Mouse (Mus musculus): ENCODE measurements around the gene Prdm13. TPM values are rescaled to one million over a fixed set of nuclear protein-coding genes. Genes with fewer than 3 reads are reported as not detected.

Gene Prdm13
- total RNA-seq, 2 experiments from 2014 or later: not detected

DNA sequence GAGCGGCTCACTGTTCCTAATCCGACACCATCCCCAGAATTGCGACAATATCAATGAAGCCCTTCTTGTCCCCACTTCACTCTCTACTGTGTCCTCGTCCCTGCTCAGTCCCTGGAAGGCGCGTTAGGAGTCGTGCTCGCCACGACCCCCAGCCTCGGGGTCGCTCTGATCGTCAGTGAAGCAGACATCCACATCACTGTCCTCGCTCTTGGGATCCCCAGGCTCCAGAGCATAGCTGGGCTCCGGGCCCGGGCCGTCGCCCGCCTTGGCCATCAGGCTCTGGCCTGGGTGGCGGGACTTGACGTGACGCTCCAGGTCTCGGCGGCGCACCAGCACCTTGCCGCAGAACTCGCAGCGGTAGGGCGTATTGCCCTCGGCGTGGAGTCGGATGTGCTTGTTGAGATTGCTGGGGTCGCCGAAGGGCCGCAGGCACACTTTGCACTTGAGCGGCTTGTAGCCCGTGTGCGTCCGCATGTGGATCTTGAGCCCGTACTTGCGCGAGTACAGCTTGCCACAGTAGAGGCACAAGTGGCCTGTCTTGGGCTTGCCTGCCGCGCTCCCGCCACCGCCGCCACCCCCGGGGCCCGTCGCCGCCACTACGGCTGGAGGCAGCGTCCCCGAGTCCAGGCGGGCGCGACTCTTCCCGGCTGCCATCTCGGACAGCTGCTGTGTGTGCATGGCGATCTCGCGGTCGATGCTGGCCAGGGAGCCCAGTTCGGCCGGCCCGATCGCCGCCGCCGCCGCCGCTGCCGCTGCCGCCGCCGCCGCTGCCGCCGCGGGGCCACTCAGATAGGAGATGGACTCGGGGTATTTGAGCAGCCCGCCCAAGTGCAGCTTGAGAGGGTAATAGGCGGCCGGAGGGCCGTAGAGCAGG lies 7.4 kb downstream of the Prdm13 start:
- no peak for ATAC-seq (ENCODE audit: poor library complexity, severe bottlenecking)

DNA sequence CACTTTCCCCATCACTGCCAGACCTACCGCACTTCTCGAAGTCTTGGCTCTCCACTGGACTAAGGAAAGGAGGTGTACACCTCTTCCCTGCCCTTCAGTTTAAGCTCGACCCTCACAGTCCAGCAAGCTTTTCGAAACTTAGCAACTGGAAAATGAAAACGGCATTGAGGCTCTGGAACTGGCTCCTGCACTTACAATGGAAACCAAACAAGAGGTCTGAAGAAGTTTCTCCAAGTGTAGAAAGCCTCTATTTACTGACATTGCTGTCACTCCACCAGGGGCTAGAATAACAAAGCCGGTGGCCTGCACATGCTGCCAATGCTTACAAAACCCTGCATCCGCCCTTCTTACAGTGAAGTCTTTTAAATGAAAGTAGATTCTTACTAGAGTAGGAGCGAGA lies 11.1 kb downstream of the Prdm13 start:
- no peak for ATAC-seq (ENCODE audit: poor library complexity, severe bottlenecking)

DNA sequence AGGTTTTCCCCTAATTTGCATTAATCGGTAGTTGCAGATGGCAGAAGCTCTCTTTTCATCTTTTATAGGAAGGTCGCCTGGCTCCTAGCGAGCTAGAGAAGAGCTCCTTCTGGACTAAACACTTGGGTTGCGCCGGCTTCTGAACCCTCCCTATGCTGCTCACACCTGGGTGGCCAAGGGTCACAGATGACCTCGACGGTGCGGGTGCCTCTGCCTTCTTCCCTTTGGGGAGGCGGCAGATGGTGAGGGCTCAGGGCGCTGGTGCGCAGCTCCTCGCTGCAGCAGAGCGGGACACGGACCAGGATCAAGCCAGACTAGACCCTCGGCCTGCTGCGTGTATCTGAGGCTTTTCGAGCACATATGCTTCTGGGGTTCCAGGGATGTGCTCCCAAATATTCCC lies 11.7 kb downstream of the Prdm13 start:
- no peak for ATAC-seq (ENCODE audit: poor library complexity, severe bottlenecking)

DNA sequence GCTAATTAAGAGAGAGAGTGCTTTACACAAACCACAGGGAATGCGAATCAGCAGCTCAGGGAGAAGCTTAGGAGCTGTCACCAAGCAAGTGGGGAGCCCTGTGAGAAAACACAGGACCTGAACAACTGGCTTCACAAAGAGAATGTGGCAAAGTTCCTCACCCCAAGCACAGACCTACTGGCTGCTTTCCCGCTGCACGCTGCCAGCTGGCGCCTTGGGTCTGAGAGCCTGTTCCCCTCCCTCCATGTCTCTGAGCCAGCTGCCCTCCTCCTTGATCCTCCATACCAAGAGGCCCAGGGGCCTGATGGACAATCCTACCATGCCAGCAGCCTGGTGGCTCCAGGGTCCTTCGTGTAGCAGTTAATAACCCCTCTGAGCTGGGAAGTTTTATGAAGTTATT lies 19.8 kb downstream of the Prdm13 start:
- ATAC-seq (ENCODE audit: poor library complexity, severe bottlenecking): no peak

DNA sequence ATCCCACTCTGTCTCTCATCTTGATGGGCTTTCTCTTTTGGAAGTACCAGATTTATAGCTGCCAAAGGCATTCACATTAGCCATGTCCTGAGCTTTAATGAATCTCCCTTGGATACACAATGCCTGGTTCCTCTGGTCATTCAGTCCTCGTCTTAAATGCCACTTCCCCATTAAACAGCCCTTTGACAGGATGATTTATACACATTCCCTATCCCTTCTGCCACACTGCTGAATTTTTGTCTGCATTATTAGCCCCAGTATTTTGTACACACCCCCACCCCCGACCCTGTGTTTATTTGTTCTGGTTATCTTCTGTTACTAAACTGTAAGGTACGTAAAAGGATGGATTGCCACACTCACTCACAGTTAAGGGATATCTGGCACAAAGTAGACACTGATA lies 27.6 kb downstream of the Prdm13 start:
- ATAC-seq (ENCODE audit: poor library complexity, severe bottlenecking): no peak

DNA sequence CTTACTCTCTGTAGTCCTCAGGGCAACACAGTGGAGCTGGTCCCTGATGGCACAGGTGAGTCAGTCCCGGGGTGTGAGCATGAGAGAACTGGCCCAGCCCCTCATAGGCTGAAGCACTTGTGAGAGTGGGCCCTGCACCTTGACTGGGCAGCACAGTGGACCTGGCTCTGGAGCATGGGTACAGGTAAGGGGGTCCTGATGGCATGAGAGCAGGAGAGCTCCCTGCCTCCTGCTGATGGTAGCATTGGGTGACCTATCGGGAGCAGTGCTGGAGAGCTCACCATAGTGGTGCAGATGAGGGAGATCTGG lies 56.5 kb downstream of the Prdm13 start:
- no peak for ATAC-seq (ENCODE audit: poor library complexity, severe bottlenecking)

DNA sequence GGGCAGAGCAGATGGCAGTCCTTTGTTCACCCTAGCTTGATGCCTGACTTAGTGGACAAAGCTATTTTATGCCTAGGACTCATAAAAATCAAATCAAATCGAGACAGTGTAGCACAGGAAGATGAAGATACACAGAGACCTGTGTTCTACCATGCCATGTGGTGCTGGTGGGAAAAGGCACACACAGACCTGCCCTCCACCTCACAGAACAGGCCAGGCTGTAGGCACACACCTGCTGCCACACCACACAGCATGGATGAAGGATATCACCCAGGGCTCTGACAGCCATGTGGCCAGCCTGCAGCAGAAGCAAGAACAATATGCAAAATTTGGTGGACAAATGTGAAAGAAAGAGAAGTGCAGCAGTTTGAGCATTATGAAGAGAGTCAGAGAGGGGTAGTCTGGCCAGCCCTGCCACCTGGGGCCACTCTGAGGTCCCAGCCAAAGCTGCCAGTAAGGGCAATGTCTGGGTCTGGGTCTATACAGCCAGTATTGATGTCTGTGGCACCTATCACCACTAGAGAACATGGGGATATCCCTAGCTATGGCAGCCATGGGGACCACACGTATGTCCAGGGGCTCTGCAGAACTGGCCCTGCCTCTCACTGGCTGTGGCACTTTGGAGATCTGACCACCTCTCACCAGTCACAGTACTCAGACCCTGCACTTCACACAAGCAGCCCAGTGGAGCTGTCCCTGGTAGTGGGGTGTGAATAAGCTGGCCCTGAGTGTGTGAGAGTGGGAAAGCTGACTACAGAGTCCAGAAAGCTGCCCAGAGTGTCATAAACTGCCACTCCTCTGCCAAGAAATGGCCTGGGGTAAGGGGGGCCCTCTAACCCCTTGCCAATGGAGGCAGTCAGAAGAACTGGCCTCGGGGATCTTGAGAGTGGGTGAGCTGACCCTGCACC lies 57.1 kb downstream of the Prdm13 start:
- no peak for ATAC-seq (ENCODE audit: poor library complexity, severe bottlenecking)

Other genes with a start within 250 kb of the Prdm13 start
- gene Ccnc, start 41.7 kb upstream of the Prdm13 start, total RNA-seq (2015): 41.6 and 47.0 TPM in 2 replicates
- 32.6 and 41.0 TPM in 2 replicates for gene Ccnc, start 41.7 kb upstream of the Prdm13 start, total RNA-seq (2017)
- 31.3 and 40.4 TPM in 2 replicates for gene Usp45, start 81.2 kb upstream of the Prdm13 start, total RNA-seq (2015)
- 22.8 and 23.9 TPM in 2 replicates for gene Usp45, start 81.2 kb upstream of the Prdm13 start, total RNA-seq (2017)
- gene Tstd3, start 81.2 kb upstream of the Prdm13 start, total RNA-seq (2015): 31.1 and 40.9 TPM in 2 replicates
- gene Tstd3, start 81.2 kb upstream of the Prdm13 start, total RNA-seq (2017): 32.6 and 34.4 TPM in 2 replicates
- gene Pnisr, start 161.6 kb upstream of the Prdm13 start, total RNA-seq (2015): 125 and 128 TPM in 2 replicates
- gene Pnisr, start 161.6 kb upstream of the Prdm13 start, total RNA-seq (2017): 96.0 and 115 TPM in 2 replicates
- 3.4 TPM in 2 replicates for gene Coq3, start 193.7 kb upstream of the Prdm13 start, total RNA-seq (2015)
- 3.5 and 4.7 TPM in 2 replicates for gene Coq3, start 193.7 kb upstream of the Prdm13 start, total RNA-seq (2017)
- gene Faxc, start 245.4 kb upstream of the Prdm13 start, total RNA-seq (2015): not detected in 2 replicates
- 0.07 TPM in 1 of 2 replicates, not detected in the other for gene Faxc, start 245.4 kb upstream of the Prdm13 start, total RNA-seq (2017)